Mouse (Mus musculus) kidney, adult 9 months (tissue): ENCODE measurements at regions not wholly inside any gene's neighbourhood (a gene's known extent, or its start where the extent isn't known, plus 50 kb on each side); places are given as distances from the start of the nearest gene placed in this dataset.

ENCODE experiments used
- DNase-seq: peaks from one replicate; pipeline ENCODE4 v3.0.0; 2022

DNA sequence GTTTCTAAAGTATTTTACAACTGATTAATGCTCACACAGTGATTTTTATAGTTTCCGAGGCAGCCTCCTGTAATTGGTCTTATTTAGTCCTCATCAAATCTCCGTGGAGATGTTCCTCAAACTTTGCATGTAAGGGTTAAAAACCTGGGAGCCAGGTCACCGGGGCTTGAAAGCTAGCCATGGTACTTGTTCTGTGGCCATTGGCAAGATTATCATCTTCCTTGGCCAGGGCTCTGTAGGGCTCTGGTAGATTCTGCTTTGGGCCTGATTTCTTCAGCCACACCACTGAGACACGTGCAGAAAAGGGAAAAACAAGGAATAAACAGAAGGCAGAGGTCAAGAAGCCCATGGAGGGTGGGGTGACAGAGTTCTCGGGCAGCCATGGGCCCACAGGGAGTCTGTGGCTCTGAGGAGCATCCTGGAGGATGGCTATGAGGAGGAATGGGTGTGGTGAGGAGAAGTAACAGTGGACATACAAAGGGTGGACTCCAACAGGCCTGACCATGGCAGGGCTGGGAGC lies 50.7 kb upstream of the Eps8l3 start:
- no peak for DNase-seq

DNA sequence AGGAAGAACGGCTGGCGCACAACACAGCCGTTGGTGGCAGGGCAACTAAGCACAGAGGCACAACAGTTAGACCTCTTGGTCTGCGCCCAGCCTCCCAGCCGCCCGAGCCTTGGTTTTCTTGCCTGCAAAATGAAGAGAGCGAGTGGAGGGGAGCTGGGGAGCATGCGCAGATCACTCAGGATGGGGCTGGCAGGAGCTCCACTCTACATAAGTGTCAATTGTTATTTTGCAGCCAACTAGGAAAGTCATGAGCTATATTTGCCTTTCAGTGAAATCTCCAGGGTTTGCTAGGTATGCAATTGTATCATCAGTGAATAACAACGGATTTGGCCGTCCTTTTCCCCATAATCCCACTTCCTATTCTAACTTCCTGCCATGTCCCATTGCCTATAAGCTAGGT lies 51.6 kb upstream of the Eps8l3 start:
- DNase-seq, result no peak

DNA sequence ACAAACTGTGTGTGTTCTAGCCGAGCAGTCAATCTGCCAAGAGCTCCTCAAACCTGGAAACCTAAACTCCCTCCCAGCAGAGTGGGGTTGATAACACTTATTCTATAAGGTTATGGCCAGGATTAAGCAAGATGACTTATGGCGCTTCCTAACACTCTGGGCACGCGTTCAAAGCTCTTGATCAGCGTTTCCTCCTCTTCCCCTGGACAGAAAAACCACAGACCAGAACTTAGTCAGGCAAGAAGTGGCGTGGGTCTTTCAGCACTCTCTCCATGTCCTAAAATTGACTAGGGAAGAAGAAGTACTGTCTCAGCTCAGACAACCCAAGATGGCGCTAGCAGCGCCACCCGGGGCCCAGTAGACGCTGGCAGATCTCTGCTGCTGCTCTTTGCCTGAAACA lies 52.7 kb upstream of the Eps8l3 start:
- DNase-seq, result no peak

DNA sequence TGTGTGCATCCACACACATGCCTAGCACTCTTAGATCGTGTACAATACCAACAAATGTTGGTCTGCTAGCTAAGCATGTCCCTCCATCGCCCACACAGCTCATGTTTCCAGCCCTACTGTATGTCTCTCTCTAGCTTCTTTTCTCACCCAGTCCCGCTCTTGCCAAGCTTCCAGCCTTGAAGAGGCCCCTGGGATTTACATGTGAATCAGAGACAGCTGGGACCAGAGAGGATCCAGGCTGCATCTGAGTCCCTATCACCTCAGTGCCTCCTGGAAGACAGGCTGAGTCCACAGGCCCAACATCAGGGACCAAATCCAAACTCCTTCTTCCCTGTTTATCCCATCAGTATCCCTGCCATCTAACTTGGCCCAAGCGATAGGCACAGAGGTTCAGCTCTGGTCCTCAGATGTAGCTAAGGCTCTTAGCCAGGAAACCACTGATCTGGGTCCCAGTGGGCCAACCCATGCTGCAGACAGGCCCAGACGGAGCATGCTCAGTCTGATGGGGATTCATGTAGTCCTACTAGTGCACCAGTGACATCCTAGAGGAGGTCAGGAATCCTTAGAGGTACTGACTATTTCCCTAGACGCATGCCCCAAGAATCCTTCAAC lies 53.3 kb upstream of the Eps8l3 start:
- DNase-seq, result no peak

DNA sequence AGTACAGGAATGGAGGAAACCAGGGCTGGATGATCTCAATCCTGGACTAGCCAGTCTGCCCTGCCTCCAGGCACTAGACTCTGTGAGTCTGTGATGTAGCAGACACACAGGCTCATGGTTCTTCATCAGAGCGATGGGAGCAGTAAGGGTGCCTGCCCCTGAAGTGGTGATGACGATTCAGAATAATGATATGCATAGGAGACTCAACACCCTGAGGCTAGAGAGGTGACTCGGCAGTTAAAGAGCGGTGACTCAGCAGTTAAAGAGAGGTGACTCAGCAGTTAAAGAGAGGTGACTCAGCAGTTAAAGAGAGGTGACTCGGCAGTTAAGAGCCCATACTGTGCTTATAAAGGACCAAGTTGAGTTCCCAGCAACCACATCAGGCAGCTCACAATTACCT lies 53.9 kb upstream of the Eps8l3 start:
- DNase-seq, result no peak

DNA sequence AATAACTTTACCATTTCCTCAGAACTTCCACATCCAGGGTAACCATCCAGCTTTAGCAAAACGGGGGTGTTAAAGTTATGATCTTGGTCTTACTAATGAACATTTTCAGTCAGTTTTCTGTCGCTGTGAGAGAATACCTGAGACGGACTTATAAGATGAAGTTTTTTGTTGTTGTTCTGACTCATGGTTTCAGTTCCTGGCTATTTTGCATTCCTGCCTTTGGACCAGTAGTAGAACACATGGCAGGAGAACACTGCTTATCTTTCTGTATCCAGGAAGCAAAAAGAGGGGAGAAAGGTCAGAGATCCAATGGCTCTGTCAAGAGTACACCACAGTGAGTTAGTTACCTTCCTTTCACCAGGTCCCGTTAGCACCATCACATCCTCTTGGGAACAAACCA lies 54.5 kb upstream of the Eps8l3 start:
- no peak for DNase-seq

DNA sequence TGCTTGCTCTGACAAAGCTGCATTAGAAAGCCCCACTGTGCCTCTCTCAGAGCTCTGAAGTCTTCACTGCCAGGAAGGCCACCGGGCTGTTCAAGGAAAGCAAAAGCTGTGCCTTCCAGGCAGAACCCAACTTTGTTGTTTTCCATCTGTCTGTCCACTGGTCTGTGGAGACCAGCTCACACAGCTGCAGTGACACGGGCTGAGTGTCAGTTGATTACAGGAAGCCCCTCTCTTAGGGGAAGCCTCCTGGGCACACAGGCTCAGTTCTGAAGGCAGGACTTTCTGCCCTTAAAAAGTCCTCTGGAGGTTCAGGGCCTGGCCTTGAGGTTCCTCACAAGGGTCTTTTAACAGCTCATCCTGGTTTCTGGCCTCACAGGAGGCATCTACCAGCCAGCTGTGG lies 55.1 kb upstream of the Eps8l3 start:
- no peak for DNase-seq

DNA sequence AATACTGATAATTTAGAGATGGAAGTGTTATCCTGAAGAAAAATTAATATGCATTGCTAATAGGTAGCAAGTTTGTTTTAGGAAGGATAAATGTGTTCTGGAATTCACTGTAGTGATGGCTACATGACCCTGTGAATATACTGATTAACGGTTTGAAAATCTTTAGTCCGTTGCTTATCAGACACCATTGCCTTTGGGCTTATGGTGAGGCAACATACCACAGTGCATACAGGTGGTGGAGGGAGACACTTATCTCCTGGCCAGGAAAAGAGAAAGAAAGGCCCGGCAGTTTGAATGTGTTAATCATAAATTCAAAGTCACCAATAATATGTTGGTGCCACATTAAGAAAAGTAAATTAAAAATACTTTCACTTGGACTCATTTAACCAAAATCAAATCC lies 57.4 kb upstream of the Eps8l3 start:
- no peak for DNase-seq

DNA sequence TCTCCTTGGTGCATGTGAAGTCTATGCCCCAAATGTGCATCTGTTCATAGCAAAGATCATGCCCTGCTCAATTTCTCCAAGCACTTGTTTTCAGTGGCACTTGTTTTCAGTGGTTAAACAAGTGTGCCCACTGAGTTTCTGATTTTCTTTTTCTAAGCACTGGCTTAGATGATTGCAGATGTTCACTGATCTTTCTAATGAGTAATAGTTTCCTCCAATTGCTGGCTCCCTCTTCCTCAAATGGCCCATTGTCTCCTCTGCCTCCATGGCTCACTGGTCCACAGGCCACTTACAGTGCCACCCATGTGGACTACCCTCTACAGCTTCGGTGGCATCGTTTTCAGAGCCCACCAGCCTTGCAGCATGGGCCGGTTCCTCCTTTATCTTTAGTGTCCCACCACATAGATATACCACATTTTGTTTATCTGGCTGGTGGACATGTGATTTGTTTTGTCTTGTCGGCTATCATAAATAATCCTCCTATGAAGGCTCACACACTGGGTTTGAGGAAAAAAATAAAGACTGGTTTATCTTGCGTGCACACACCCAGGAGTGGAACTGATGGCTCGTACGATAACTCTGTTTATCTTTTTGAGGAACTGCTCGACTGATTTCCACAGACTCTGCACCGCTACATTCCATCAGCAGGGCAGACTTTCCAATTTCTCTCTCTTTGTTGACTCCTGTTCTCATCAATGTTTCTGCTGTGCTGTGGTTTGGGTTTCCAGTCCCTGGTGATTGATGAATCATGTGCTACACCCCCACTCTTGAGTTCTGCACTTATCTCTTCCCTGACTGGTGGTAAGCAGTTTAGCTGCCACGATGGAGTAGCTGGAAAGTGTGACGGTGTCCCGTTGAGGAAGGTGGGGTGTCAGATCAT lies 58.2 kb upstream of the Eps8l3 start:
- DNase-seq, result no peak

DNA sequence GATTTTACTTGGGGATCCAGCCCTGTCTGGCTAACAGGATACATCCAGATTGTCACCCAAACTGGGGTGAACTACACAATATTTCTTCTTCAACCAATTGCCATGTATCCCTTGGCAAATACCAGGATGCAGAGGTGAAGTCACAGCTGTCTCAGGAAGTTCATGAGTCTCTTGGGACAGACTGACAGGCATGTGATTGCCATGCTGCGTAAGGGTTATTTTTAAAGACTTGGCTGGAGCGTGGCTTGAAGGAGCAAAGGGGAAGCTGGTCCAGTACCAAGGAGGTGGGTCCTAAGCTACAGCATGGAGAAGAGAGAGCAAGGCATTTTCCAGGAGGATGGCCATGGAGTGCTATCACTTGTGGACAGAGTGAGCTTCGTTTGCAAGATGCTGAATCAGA lies 55.8 kb upstream of the Csf1 start:
- DNase-seq, result peak; percentile 43

DNA sequence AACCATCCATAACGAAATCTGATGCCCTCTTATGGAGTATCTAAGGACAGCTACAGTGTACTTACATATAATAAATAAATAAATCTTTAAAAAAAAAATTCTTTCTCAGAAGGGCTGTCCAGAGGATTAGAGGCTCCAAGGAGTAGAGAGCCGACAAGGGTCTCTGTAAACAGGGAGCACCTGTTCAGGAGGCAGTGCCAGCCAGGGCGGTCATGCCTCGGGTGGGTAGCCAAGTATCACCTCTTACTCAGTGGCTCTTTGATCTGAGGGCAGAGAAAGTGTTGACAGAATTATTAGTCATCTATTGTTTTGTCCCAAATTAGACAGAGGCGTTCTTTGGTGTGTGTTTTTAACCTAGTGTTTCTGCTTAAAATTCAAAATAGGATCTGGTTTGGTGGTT lies 54.0 kb upstream of the Csf1 start:
- DNase-seq, result no peak

DNA sequence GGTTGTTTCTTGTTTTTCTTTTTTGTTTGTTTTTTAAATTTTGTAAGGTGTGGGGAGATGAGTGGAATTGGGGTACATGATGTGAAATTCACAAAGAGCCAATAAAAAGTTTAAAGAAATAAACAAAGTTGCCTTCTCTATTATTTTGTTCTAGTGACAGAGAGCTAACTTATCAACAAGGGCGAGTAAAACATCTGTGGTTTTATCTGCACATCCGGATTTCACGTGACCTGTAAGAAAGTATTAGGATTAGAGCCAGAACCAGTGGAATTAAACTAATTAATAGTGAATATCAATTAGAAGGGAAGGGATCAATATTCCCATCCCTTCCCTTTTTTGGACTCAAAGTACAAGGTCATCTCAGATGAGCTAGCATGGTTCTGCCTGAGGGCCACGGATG lies 52.6 kb upstream of the Csf1 start:
- DNase-seq, result no peak

DNA sequence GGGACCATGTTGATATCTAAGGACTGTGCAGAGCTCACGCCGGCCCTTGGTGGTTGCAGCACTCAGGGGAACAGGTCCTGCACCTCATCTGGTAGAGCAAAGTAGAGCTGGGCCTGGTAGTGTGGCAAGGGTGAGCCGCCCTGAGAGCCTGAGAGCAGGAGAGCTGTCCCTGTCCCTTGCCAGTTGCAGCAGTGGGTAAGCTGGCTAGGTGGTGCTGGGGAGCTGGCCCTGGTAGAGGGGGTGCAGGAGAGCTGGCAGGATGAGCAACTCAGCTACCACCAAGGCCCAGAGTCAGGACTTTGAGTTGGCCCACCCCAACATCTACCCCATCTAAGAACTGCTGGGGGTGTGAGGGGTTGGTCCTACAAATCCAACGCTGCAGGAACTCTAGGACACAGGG lies 52.1 kb upstream of the Csf1 start:
- no peak for DNase-seq

DNA sequence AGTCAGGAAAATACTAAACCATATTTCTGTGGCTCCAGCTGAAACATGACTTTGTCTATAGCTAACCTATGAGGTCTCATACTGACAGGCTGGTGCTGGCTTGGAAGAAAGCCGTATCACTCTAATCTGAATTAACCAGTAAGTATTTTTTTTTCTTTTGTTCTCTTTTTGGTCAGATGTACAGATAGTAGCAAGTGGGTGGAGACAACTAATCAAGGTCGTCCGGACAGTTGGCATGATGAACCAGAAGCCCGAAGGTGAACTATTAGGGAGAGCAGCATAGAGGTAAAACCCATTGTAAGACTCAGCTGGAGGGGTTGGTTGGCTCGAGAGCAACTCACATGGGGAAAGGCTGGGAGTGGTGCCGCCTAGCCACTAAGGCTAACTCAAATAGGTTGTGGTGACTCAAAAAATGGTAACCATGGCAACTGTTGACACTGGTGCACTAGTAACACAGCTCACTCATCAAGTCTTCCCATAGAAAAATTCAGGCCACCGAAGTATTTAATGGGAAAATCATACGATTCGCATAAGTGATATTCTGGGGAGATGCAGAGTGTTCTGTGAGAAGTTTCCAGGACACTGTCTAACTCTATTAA lies 50.3 kb upstream of the Csf1 start:
- DNase-seq, result no peak
